Comparison of ENCODE assay signal across 8 mouse cellular contexts in the genomic region with DNA sequence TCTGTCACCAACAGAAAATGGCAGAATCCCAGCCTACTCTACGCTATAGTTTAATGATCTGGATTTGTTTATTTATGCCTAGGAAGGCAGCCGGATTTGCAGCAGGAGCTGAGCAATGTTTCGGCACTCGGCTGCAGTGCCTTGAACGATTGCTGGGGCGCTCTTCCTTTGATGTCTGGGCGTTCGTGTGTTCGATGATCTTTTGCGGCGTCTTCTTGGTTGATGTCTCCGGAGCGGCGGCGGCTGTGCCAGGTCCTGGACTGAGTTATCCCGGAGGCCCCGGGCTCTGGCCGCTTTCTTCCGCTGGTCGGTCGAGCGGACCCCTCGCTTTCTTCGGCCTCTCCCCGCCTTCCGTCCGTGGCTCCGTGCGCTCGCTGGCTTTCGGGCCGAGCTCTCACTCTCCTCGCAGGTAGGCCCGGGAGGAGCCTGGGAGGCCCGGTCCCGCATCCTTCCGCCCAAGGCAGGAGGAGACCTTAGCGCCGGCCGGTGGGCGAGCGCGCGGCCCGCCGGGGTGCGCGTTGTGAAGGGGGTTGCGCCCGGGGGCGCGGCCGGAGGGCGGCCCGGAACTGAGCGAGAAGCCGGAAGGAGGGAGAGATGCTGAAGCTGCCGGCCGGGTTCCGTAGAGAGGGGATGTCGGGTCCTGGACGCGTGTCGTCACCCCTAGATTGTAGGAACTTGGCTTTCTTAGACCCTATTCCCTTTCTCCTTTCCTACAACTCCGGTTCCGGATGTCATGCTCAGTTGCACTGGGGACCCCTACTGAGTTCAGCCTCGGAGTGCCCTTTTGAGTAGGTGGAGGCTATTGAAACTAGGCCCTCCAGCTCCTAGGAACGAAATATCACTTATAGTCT. TPM values are rescaled to one million over a fixed set of nuclear protein-coding genes. Genes with fewer than 3 reads are reported as not detected.
DNase-seq lines count a peak whose midpoint lies in the region; ATAC-seq and TF ChIP-seq lines count a peak whose summit lies in the region.

A gene (plus strand): TSS at position 164 of the 851 bp plus-strand sequence.

- H3K4me2 ChIP-seq in heart, embryonic 15.5 days, result peak within 1 kb of the TSS; percentile 63
- H3K4me2 ChIP-seq in liver, embryonic 14.5 days (ENCODE audit: low read depth), result peak within 1 kb of the TSS; percentile 83
- H3K4me2 ChIP-seq in neural tube, embryonic 11.5 days (ENCODE audit: low read depth), result peak within 1 kb of the TSS; percentile 43
- H3K4me2 ChIP-seq in stomach, postnatal 0 days (replicated peaks; ENCODE audit: low read depth), result peak within 1 kb of the TSS; percentile 78

- under 1% methylated on average over 68 of the region's 68 CpGs for WGBS in forebrain, embryonic 10.5 days
- WGBS in heart, embryonic 15.5 days, result under 1% methylated on average over 68 of the region's 68 CpGs
- WGBS in liver, embryonic 14.5 days (ENCODE audit: insufficient replicate concordance), result under 1% methylated on average over 68 of the region's 68 CpGs
- under 1% methylated on average over 68 of the region's 68 CpGs for WGBS in neural tube, embryonic 11.5 days
- under 1% methylated on average over 65 of the region's 68 CpGs for WGBS in stomach, postnatal 0 days

- peak; percentile 60 for TF ChIP-seq CTCF in liver, embryonic 14.5 days (IDR thresholded peaks at IDR 0.05; ENCODE audit: low read depth)
- TF ChIP-seq CTCF in stomach, postnatal 0 days (IDR thresholded peaks at IDR 0.05; ENCODE audit: low read depth), result peak; percentile 46

- ATAC-seq in CD4-positive, CD25-positive, alpha-beta regulatory T cell, adult 4 months, result peak; percentile 83
- ATAC-seq in heart, embryonic 15.5 days (replicated peaks; ENCODE audit: insufficient number of reproducible peaks, insufficient read depth, low FRiP score, low read depth), result peak; percentile 75
- peak; percentile 86 for ATAC-seq in liver, embryonic 14.5 days (ENCODE audit: insufficient read depth)
- ATAC-seq in neural tube, embryonic 11.5 days (ENCODE audit: insufficient read depth, low FRiP score, low TSS enrichment), result peak; percentile 81
- peak; percentile 90 for ATAC-seq in stomach, postnatal 0 days (ENCODE audit: low FRiP score, low TSS enrichment)

- H3K27ac ChIP-seq in forebrain, embryonic 10.5 days, result peak within 1 kb of the TSS; percentile 94
- peak within 1 kb of the TSS; percentile 91 for H3K27ac ChIP-seq in heart, embryonic 15.5 days
- peak within 1 kb of the TSS; percentile 88 for H3K27ac ChIP-seq in liver, embryonic 14.5 days
- H3K27ac ChIP-seq in neural tube, embryonic 11.5 days (ENCODE audit: low read depth, low read length), result peak within 1 kb of the TSS; percentile 91
- peak within 1 kb of the TSS; percentile 95 for H3K27ac ChIP-seq in stomach, postnatal 0 days (replicated peaks)

- no peaks in the 10 kb centered on the region for H3K9me3 ChIP-seq in forebrain, embryonic 10.5 days
- H3K9me3 ChIP-seq in heart, embryonic 15.5 days (replicated peaks), result no peaks in the 10 kb centered on the region
- no peaks in the 10 kb centered on the region for H3K9me3 ChIP-seq in liver, embryonic 14.5 days (ENCODE audit: control insufficient read depth, low read length)
- H3K9me3 ChIP-seq in neural tube, embryonic 11.5 days (ENCODE audit: control insufficient read depth, low read length), result no peaks in the 10 kb centered on the region
- no peaks in the 10 kb centered on the region for H3K9me3 ChIP-seq in stomach, postnatal 0 days (ENCODE audit: control insufficient read depth, low read length)

- H3K9ac ChIP-seq in heart, embryonic 15.5 days, result peak within 1 kb of the TSS; percentile 94
- peak within 1 kb of the TSS; percentile 97 for H3K9ac ChIP-seq in liver, embryonic 14.5 days (replicated peaks)
- H3K9ac ChIP-seq in neural tube, embryonic 11.5 days (ENCODE audit: low read length), result peak within 1 kb of the TSS; percentile 94
- H3K9ac ChIP-seq in stomach, postnatal 0 days (ENCODE audit: low read length), result peak within 1 kb of the TSS; percentile 93

- peaks cover 4% of the 10 kb centered on the region for H3K4me1 ChIP-seq in forebrain, embryonic 10.5 days
- 0 out of 2 replicates have a peak, but pooled peaks cover 4% of the 10 kb centered on the region for H3K4me1 ChIP-seq in heart, embryonic 15.5 days (replicated peaks)
- peaks cover 0 to 8% of the 10 kb centered on the region in 2 experiments; a peak in 3 of 4 replicates for H3K4me1 ChIP-seq in liver, embryonic 14.5 days (replicated peaks; ENCODE audit: control insufficient read depth in 2 of 2, insufficient read depth in 2 of 2, low read length in 1 of 2)
- H3K4me1 ChIP-seq in neural tube, embryonic 11.5 days (ENCODE audit: control insufficient read depth, insufficient read depth, low read length), result peaks cover 3% of the 10 kb centered on the region; the same call in 1 of the 2 replicates
- H3K4me1 ChIP-seq in stomach, postnatal 0 days (replicated peaks; ENCODE audit: control insufficient read depth, insufficient read depth), result no peaks in the 10 kb centered on the region

- H3K4me3 ChIP-seq in forebrain, embryonic 10.5 days, result peak within 1 kb of the TSS; percentile 88
- H3K4me3 ChIP-seq in heart, embryonic 15.5 days, result peak within 1 kb of the TSS; percentile 98
- H3K4me3 ChIP-seq in liver, embryonic 14.5 days (ENCODE audit: insufficient read depth in 1 of 2, low read depth in 2 of 2, low read length in 2 of 2), result peak within 1 kb of the TSS; percentile 99
- peak within 1 kb of the TSS; percentile 97 for H3K4me3 ChIP-seq in neural tube, embryonic 11.5 days (ENCODE audit: low read depth, low read length)
- H3K4me3 ChIP-seq in stomach, postnatal 0 days (ENCODE audit: low read depth, low read length), result peak within 1 kb of the TSS; percentile 99

- TF ChIP-seq EP300 in liver, embryonic 14.5 days (IDR thresholded peaks at IDR 0.05; ENCODE audit: low read depth), result no peak
- TF ChIP-seq EP300 in stomach, postnatal 0 days (optimal IDR thresholded peaks at IDR 0.05), result no peak

- H3K27me3 ChIP-seq in forebrain, embryonic 10.5 days (ENCODE audit: poor library complexity, severe bottlenecking), result no peaks in the 10 kb centered on the region
- H3K27me3 ChIP-seq in heart, embryonic 15.5 days, result no peaks in the 10 kb centered on the region
- H3K27me3 ChIP-seq in liver, embryonic 14.5 days (ENCODE audit: control insufficient read depth, insufficient read depth, low read length), result no peaks in the 10 kb centered on the region
- H3K27me3 ChIP-seq in neural tube, embryonic 11.5 days (ENCODE audit: control insufficient read depth, insufficient read depth, low read length), result no peaks in the 10 kb centered on the region
- no peaks in the 10 kb centered on the region for H3K27me3 ChIP-seq in stomach, postnatal 0 days (ENCODE audit: control insufficient read depth, insufficient read depth, low read length)

- peak; percentile 80 for DNase-seq in c-Kit-negative CD71-positive TER-119-positive erythroid progenitor cells, embryonic 14.5 days (ENCODE audit: low read depth, low spot score)
- DNase-seq in forebrain, embryonic 10.5 days (ENCODE audit: extremely low spot score, low spot score), result peak; percentile 83
- peak; percentile 87 to 93 for DNase-seq in kidney, postnatal 25 days
- DNase-seq in liver, embryonic 14.5 days (ENCODE audit: low read depth in 3 of 3, low spot score in 3 of 3), result peak; percentile 78 to 84 (median 82)
- DNase-seq in neural tube, embryonic 11.5 days (ENCODE audit: low spot score), result peak; percentile 95
- peak; percentile 92 for DNase-seq in stomach, postnatal 0 days (ENCODE audit: low spot score)

- H3K36me3 ChIP-seq in forebrain, embryonic 10.5 days (replicated peaks), result peaks cover 12% of the 10 kb centered on the region
- no peaks in the 10 kb centered on the region for H3K36me3 ChIP-seq in heart, embryonic 15.5 days
- no peaks in the 10 kb centered on the region for H3K36me3 ChIP-seq in liver, embryonic 14.5 days (replicated peaks; ENCODE audit: control insufficient read depth, insufficient read depth, low read depth)
- no peaks in the 10 kb centered on the region for H3K36me3 ChIP-seq in neural tube, embryonic 11.5 days (ENCODE audit: control insufficient read depth, insufficient read depth, low read length)
- no peaks in the 10 kb centered on the region for H3K36me3 ChIP-seq in stomach, postnatal 0 days (ENCODE audit: control insufficient read depth, insufficient read depth, low read length)

RNA-seq across cellular contexts. Expression of the gene that starts here (rescaled TPM):
- polyA plus RNA-seq in CD4-positive, CD25-positive, alpha-beta regulatory T cell, adult 4 months (2017; shearing (Covaris generic)), result 10 to 100 TPM; 31.0 to 58.3 TPM
- polyA plus RNA-seq in forebrain, embryonic 10.5 days (2016; fragmentation: Nextera tagmentation; extraction: Ambion mirVana), result 21.5 and 23.2 TPM in 2 replicates
- polyA plus RNA-seq in heart, embryonic 15.5 days (2015; fragmentation: Nextera tagmentation; extraction: Ambion mirVana), result 8.6 and 12.0 TPM in 2 replicates
- 3.7 and 3.9 TPM in 2 replicates for polyA plus RNA-seq in liver, embryonic 14.5 days (2012; rRNA removed)
- polyA plus RNA-seq in liver, embryonic 14.5 days (2014; fragmentation: Nextera tagmentation; extraction: Ambion mirVana), result 3.9 and 4.2 TPM in 2 replicates
- polyA plus RNA-seq in neural tube, embryonic 11.5 days (2014; fragmentation: Nextera tagmentation; extraction: Ambion mirVana), result 21.3 and 21.5 TPM in 2 replicates
- polyA plus RNA-seq in stomach, postnatal 0 days (2015; fragmentation: Nextera tagmentation; extraction: Ambion mirVana), result 5.7 and 6.3 TPM in 2 replicates

Comparison
In these comparisons a context has a peak if more than half of its experiments do, and no peak if none do; other contexts are left out.
1. Peak in every context shown above with its lines: DNase-seq, ATAC-seq, H3K4me3 ChIP-seq and H3K27ac ChIP-seq.